Comparison of ENCODE assay signal across 8 mouse cellular contexts in genomic region chr16:35982902-35983516, GRCm38 (mm10). TPM values are rescaled to one million over a fixed set of nuclear protein-coding genes. Genes with fewer than 3 reads are reported as not detected.
A peak's percentile ranks its signal among the peaks of the same experiment; 100 is the strongest.
DNase-seq lines count a peak whose midpoint lies in the region; ATAC-seq lines count a peak whose summit lies in the region.

No protein-coding gene starts in this region.

- no peaks in the 10 kb centered on the region for H3K36me3 ChIP-seq in hindbrain, embryonic 13.5 days

- peak; percentile 94 for DNase-seq in NIH3T3 (ENCODE audit: low read depth)
- DNase-seq in cerebellum, postnatal 10 days, result peak; percentile 93 to 96
- peak; percentile 78 to 83 for DNase-seq in frontal cortex, postnatal 14 days (ENCODE audit: low spot score in 2 of 2)
- DNase-seq in layer of hippocampus, postnatal 25 days (ENCODE audit: extremely low spot score in 1 of 2, low spot score in 1 of 2), result peak; percentile 78 to 90
- peak; percentile 91 for DNase-seq in lung, postnatal 25 days (ENCODE audit: low spot score)
- peak; percentile 94 for DNase-seq in retina, embryonic 14.5 days (ENCODE audit: low spot score)
- peak; percentile 94 for DNase-seq in thymus, postnatal 4 days

- 0% methylated on average over 54 of the region's 54 CpGs for WGBS in hindbrain, embryonic 13.5 days

- H3K4me1 ChIP-seq in hindbrain, embryonic 13.5 days (replicated peaks), result peaks cover 30% of the 10 kb centered on the region

- peak overlapping the region; percentile 95 for H3K9ac ChIP-seq in hindbrain, embryonic 13.5 days

- peak overlapping the region; percentile 63 for H3K4me2 ChIP-seq in hindbrain, embryonic 13.5 days

- peak; percentile 94 for ATAC-seq in hindbrain, embryonic 13.5 days (ENCODE audit: low FRiP score)

- peaks cover 3% of the 10 kb centered on the region; the same call in 1 of the 2 replicates for H3K9me3 ChIP-seq in hindbrain, embryonic 13.5 days

- H3K27me3 ChIP-seq in hindbrain, embryonic 13.5 days, result peaks cover 8% of the 10 kb centered on the region; the same call in 1 of the 2 replicates

- peak overlapping the region; percentile 88 for H3K4me3 ChIP-seq in hindbrain, embryonic 13.5 days

- peak overlapping the region; percentile 99 for H3K27ac ChIP-seq in hindbrain, embryonic 13.5 days

RNA-seq across cellular contexts. Expression of gene Kpna1, which starts 4.5 kb away (rescaled TPM):
- polyA plus RNA-seq in hindbrain, embryonic 13.5 days (2015; fragmentation: Nextera tagmentation; extraction: Ambion mirVana), result 79.2 and 82.8 TPM in 2 replicates
- 100 to 1,000 TPM; 125 to 138 TPM for total RNA-seq in layer of hippocampus, postnatal 25 days (2021)

RNA-seq across cellular contexts. Expression of gene Dtx3l, which starts 44.1 kb away (rescaled TPM):
- polyA plus RNA-seq in hindbrain, embryonic 13.5 days (2015; fragmentation: Nextera tagmentation; extraction: Ambion mirVana), result 1.3 and 1.5 TPM in 2 replicates
- 1 to 10 TPM; 4.2 to 4.5 TPM for total RNA-seq in layer of hippocampus, postnatal 25 days (2021)

RNA-seq across cellular contexts. Expression of gene Parp9, which starts 44.7 kb away (rescaled TPM):
- polyA plus RNA-seq in hindbrain, embryonic 13.5 days (2015; fragmentation: Nextera tagmentation; extraction: Ambion mirVana), result 1.8 and 1.9 TPM in 2 replicates
- total RNA-seq in layer of hippocampus, postnatal 25 days (2021), result 1 to 10 TPM; 2.6 to 3.5 TPM

RNA-seq across cellular contexts. Expression of gene Wdr5b, which starts 58.0 kb away (rescaled TPM):
- polyA plus RNA-seq in hindbrain, embryonic 13.5 days (2015; fragmentation: Nextera tagmentation; extraction: Ambion mirVana), result 14.1 and 14.8 TPM in 2 replicates
- total RNA-seq in layer of hippocampus, postnatal 25 days (2021), result 1 to 10 TPM; 5.0 to 5.2 TPM

Comparison
In these comparisons a context has a peak if more than half of its experiments do, and no peak if none do; other contexts are left out.
1. Peak in every context shown above with its lines: DNase-seq, ATAC-seq, H3K4me3 ChIP-seq and H3K27ac ChIP-seq.